Mouse (Mus musculus) Patski (cell line): Measurements from ENCODE around the gene Jak3. TPM values are rescaled to one million over a fixed set of nuclear protein-coding genes. Genes with fewer than 3 reads are reported as not detected.

Source experiments
- ATAC-seq: fragments of 100-300 bp; one replicate; pipeline ENCODE4 v1.8.0; 2021
- CTCF ChIA-PET: fragments of 350-600 bp; sonication (Branson Sonifier 250); formaldehyde crosslinking; loops from one replicate; lab custom pipeline; 2022; ENCODE audit warnings: inconsistent platforms; lab: Charles Lee
- POLR2A ChIA-PET: fragments of 350-600 bp; sonication (Branson Sonifier 250); formaldehyde crosslinking; loops from one replicate; lab custom pipeline; 2022; ENCODE audit warnings: antibody characterized with exemption, inconsistent platforms; lab: Charles Lee
- DNase-seq: peaks from one replicate; pipeline ENCODE4 v3.0.0-alpha.2; 2011; ENCODE audit warnings: low read depth, low spot score
- H3K27me3 ChIP-seq: fragments of 371-371 bp; one replicate; pipeline ENCODE4 v1.5.1; 2021
- CTCF ChIP-seq: fragments of 100-300 bp; IDR thresholded peaks from one replicate; pipeline ENCODE4 v1.5.1; 2021
- in situ Hi-C: fragments of 300-500 bp; cut with MboI; formaldehyde crosslinking; loops from 3 replicates; pipeline ENCODE4 v1.11.1; 2018; ENCODE audit warnings: low pct_unique_long_range_greater_than_20kb, mixed read lengths
- polyA plus RNA-seq: library from polyadenylated mRNA; unstranded; gene quantifications from one replicate; pipeline ENCODE4 v1.2.3, GENCODE M21; 2021

The Jak3 gene
- polyA plus RNA-seq, 1 experiment from 2014 or later = 26.7 TPM

GRCm38 (mm10) chr8:71633981-71634667 lies 42.0 kb upstream of the Jak3 start:
- no peak for ATAC-seq
- no peak for DNase-seq
- H3K27me3 ChIP-seq = no peaks in the 10 kb centered on the region
- no peak for TF ChIP-seq CTCF
- POLR2A ChIA-PET = no interaction called here
- CTCF ChIA-PET = no interaction called here
- in situ Hi-C loops = no loop called here

GRCm38 (mm10) chr8:71637149-71638095 lies 38.7 kb upstream of the Jak3 start:
- CTCF ChIA-PET = interaction anchor here (0.9 kb wide), 1 partner anchor 8 kb away, joined by 3 read pairs; no protein-coding TSS in a partner anchor
- DNase-seq (peak; percentile 20), ATAC-seq (peak; percentile 33)
- POLR2A ChIA-PET = no interaction called here
- in situ Hi-C loops = no loop called here
- TF ChIP-seq CTCF = no peak
- no peaks in the 10 kb centered on the region for H3K27me3 ChIP-seq

GRCm38 (mm10) chr8:71638321-71638720 lies 37.8 kb upstream of the Jak3 start:
- DNase-seq (no peak), ATAC-seq (no peak)
- ChIA-PET POLR2A (no interaction called here), CTCF (no interaction called here)
- TF ChIP-seq CTCF = no peak
- no peaks in the 10 kb centered on the region for H3K27me3 ChIP-seq
- in situ Hi-C loops = no loop called here

- ChIA-PET CTCF (no interaction called here), POLR2A (interaction anchor here (0.6 to 0.9 kb wide), 2 partner anchors 47 to 95 kb away, joined by 3 to 4 read pairs; partner anchors contain the start of gene Pgls)
- in situ Hi-C loops = no loop called here
- TF ChIP-seq CTCF = no peak
- DNase-seq (no peak), ATAC-seq (no peak)
- H3K27me3 ChIP-seq = no peaks in the 10 kb centered on the region
Measured at GRCm38 (mm10) chr8:71639318-71639717, 36.8 kb upstream of the Jak3 start.

- no peak for ATAC-seq
- in situ Hi-C loops = no loop called here
- H3K27me3 ChIP-seq = no peaks in the 10 kb centered on the region
- ChIA-PET POLR2A (no interaction called here), CTCF (interaction anchor here (1.1 to 1.7 kb wide), 3 partner anchors 14 to 83 kb away, joined by 3 to 4 read pairs (median 3); no protein-coding TSS in a partner anchor)
- DNase-seq = no peak
- no peak for TF ChIP-seq CTCF
Measured at GRCm38 (mm10) chr8:71645510-71645909, 30.6 kb upstream of the Jak3 start.

GRCm38 (mm10) chr8:71654600-71654999 lies 21.5 kb upstream of the Jak3 start:
- ATAC-seq (no peak), DNase-seq (no peak)
- in situ Hi-C loops = loop anchor here (5.0 kb wide), 1 partner anchor 52 kb away; no protein-coding TSS in a partner anchor
- POLR2A ChIA-PET = no interaction called here
- CTCF ChIA-PET = no interaction called here
- no peak for TF ChIP-seq CTCF
- H3K27me3 ChIP-seq = no peaks in the 10 kb centered on the region

GRCm38 (mm10) chr8:71657816-71658215 lies 18.3 kb upstream of the Jak3 start:
- POLR2A ChIA-PET = no interaction called here
- no peak for TF ChIP-seq CTCF
- H3K27me3 ChIP-seq = no peaks in the 10 kb centered on the region
- no peak for DNase-seq
- ATAC-seq = no peak
- CTCF ChIA-PET = interaction anchor here (1.2 to 4.2 kb wide), 2 partner anchors 44 to 96 kb away, joined by 3 to 23 read pairs; no protein-coding TSS in a partner anchor
- in situ Hi-C loops = no loop called here

GRCm38 (mm10) chr8:71658515-71659049 lies 17.5 kb upstream of the Jak3 start:
- no peaks in the 10 kb centered on the region for H3K27me3 ChIP-seq
- in situ Hi-C loops = no loop called here
- no peak for TF ChIP-seq CTCF
- DNase-seq (no peak), ATAC-seq (no peak)
- CTCF ChIA-PET = interaction anchor here (1.2 to 4.2 kb wide), 3 partner anchors 44 to 103 kb away, joined by 3 to 23 read pairs (median 3); no protein-coding TSS in a partner anchor
- POLR2A ChIA-PET = no interaction called here

- POLR2A ChIA-PET = no interaction called here
- CTCF ChIA-PET = interaction anchor here (0.9 to 4.2 kb wide), 8 partner anchors 10 to 105 kb away, joined by 3 to 23 read pairs (median 5); partner anchors contain the start of genes Jak3, Nxnl1 and Slc27a1
- no peak for TF ChIP-seq CTCF
- in situ Hi-C loops = loop anchor here (5.0 kb wide), 1 partner anchor 97 kb away; no protein-coding TSS in a partner anchor
- DNase-seq (no peak), ATAC-seq (no peak)
- no peaks in the 10 kb centered on the region for H3K27me3 ChIP-seq
Measured at GRCm38 (mm10) chr8:71659751-71660150, 16.3 kb upstream of the Jak3 start.
